Mouse (Mus musculus): ENCODE measurements around the gene Ust.

Gene Ust

DNA sequence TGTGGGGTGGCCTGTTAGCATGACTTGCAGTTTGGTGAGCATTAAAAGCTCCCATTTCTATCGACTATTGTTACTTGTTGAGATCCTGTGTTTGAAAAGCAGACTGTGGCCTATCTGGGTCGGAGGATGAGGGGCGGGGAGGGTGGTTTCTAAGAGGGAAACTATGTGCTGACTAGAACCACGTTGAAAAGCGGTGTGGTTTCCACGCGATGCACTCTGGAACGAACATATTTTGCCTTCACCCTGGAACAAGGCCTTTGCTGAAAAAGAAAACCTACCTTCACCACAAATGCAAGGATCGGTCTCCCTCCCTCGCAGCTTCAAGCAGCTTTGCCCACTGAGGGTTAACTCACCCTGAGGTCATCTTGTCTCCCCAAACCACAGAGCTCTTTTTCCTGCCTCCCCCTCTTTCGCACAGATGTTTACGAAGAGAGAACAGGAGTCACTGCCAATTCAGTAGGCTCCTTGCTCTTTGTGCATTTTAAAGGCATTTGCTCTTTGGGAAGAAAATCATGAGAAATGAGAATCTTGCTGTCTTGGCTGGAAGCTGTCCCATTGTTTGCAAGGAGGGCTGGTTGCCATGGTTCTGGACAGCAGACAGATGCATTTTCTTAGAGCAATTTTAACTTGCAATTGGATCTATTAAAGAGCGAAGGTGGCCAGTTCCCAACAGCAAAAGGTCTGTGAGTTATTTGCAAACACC, 342.1 kb downstream of the Ust start:
- peak; percentile 67 for DNase-seq (ENCODE audit: low spot score)

DNA sequence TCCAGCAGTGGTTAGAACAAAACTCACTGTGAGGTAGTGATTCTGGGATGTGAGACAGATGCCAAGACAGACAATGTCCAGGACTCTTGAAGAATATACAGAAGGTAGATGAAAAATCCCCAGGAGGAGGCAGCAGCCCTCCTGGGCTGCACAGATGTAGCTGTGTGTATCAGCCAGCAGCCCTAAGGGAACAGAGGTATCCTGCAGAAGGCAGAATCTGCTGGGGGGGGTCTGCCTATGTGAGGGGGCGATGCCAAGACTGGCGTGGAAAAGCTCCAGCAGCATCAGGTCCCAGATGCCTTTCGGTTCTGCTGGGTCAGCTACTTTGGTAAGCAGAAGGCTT, 342.6 kb downstream of the Ust start:
- no peak for DNase-seq (ENCODE audit: low spot score)

DNA sequence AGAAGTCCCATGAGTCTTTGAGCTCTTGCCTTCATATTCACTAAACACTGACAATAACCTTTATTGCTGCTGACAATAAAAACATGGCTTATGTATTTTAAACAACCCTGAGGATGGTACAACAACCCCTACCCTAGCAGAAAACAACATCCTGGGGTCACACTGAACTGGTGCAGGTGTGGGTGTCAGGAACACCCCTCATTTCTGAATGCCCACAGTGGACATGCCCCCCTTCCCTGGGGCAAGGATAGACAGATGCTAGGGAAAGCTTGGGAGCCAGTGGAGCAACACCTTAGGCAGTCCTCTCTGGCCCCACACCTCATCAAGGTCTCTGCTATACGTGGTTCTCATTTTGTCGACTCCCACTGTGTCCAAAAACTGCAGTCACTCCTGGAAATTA, 343.9 kb downstream of the Ust start:
- DNase-seq (ENCODE audit: low spot score): peak; percentile 1

DNA sequence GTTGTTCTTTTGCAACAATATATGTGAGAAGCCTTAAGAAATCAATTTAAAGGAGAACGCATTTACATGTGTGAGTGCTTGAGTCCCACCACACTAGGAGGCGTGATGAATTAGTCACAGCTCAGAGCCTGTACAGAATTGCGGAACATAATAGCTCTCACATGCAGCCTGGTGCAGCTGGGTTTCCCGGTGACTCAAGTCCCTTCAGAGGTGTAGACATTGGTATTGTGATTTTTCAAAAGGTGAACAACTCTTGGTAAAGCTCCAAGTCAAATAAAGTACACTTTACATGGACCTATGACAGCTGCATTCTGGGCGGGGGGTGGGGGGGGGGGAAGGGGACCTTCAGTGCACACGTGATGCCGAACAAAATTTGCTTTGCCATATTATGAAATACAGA, 344.4 kb downstream of the Ust start:
- peak; percentile 1 for DNase-seq (ENCODE audit: low spot score)

DNA sequence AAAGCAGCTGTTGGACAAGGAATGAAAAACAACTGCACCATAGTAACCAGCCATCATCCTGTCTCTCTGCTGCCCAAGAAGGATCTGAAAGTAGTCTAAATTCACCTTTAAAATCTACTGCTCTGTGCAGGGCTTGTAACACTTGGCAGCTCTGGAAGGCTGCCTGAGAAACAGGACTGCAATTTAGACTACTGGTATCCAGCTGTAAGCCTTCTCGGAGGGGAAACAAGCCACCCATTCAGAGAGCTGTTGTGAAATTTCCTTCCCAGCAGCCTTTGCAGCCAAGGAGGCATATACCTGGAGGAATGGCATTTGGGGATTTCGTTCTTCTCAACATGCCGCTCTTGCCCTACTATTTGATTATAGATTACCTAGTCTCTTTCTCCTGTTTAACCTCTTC, 345.6 kb downstream of the Ust start:
- DNase-seq (ENCODE audit: low spot score): no peak

DNA sequence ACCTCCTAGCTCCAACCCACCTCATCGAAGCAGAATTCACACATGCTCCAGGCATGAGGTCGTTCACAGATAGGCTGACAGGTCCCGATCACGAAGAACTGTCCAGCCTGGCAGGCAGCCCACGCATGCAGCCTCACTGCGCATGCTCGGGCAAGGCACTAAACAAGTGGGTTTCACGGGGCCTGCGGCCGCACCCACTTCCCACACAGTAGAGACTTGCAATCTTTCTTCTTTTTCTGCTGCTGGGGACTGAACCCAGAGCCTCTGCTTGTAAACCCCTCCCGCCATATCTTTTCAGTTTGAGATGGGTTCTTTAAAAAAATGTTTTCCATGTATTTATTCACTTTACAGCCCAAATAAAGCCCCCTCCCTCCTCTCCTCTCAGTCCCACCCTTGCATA, 347.1 kb downstream of the Ust start:
- no peak for DNase-seq (ENCODE audit: low spot score)

All from adipocyte (in vitro differentiated cells).